Mouse (Mus musculus) limb, embryonic 14.5 days (tissue): ENCODE results near the gene Clmn. TPM values are rescaled to one million over a fixed set of nuclear protein-coding genes. Genes with fewer than 3 reads are reported as not detected.
"Not testable (repeated sequence)": the region's sequence is repeated elsewhere in the genome, so short reads cannot be mapped to it uniquely, and the experiment has no call there.

Experiments used
- ATAC-seq: fragments of 200-750 bp; cut with Nextera tagmentation; 2 replicates; pipeline ENCODE4 v1.8.0; 2017; ENCODE audit warnings: low read depth, moderate number of reproducible peaks, moderate TSS enrichment; ENCODE audit not compliant: low FRiP score
- DNase-seq: peaks from one replicate; pipeline ENCODE4 v3.0.0-alpha.2; 2015; ENCODE audit warnings: low spot score
- H3K27ac ChIP-seq: fragments of 300-500 bp; sonication (generic); replicated peaks from 2 replicates; pipeline ENCODE4 v1.5.1; 2014; ENCODE audit warnings: low read depth, mild to moderate bottlenecking, low read length, moderate library complexity, mixed read lengths
- H3K27me3 ChIP-seq: fragments of 300-500 bp; sonication (generic); 2 replicates; pipeline ENCODE4 v1.6.1; 2014; ENCODE audit warnings: low read length, mixed read lengths; ENCODE audit not compliant: control insufficient read depth, insufficient read depth
- H3K36me3 ChIP-seq: fragments of 300-500 bp; sonication (generic); 2 replicates; pipeline ENCODE4 v1.6.1; 2014; ENCODE audit warnings: mild to moderate bottlenecking, low read length, moderate library complexity, mixed read lengths; ENCODE audit not compliant: control insufficient read depth, insufficient read depth
- H3K4me1 ChIP-seq: fragments of 300-500 bp; sonication (generic); 2 replicates; pipeline ENCODE4 v1.6.1; 2014; ENCODE audit warnings: antibody characterized with exemption, low read length, mixed read lengths; ENCODE audit not compliant: control insufficient read depth, insufficient read depth
- H3K4me2 ChIP-seq: fragments of 300-500 bp; sonication (generic); replicated peaks from 2 replicates; pipeline ENCODE4 v1.6.1; 2014; ENCODE audit warnings: low read depth, mild to moderate bottlenecking, low read length, moderate library complexity; ENCODE audit not compliant: severe bottlenecking
- H3K4me3 ChIP-seq: fragments of 300-500 bp; sonication (generic); replicated peaks from 2 replicates; pipeline ENCODE4 v1.5.1; 2014; ENCODE audit warnings: low read length
- H3K9ac ChIP-seq: fragments of 300-500 bp; sonication (generic); 2 replicates; pipeline ENCODE4 v1.6.1; 2014; ENCODE audit warnings: mild to moderate bottlenecking, low read depth, low read length, moderate library complexity; ENCODE audit not compliant: severe bottlenecking
- H3K9me3 ChIP-seq: fragments of 300-500 bp; sonication (generic); 2 replicates; pipeline ENCODE4 v1.6.1; 2016; ENCODE audit warnings: low read length; ENCODE audit not compliant: control insufficient read depth
- POLR2A ChIP-seq: fragments of 200-500 bp; IDR thresholded peaks from 2 replicates; pipeline ENCODE4 v1.8.0; 2012; ENCODE audit warnings: inconsistent platforms, mild to moderate bottlenecking, moderate library complexity, borderline replicate concordance; ENCODE audit not compliant: insufficient read depth, insufficient read length; ENCODE audit errors: extremely low read depth
- WGBS: fragments of 180-500 bp; shearing (Covaris S2); extraction: QIAGEN DNeasy Blood & Tissue Kit; methylation state at CpG from one replicate; pipeline ENCODE4 v1.1.7; 2014; 5-methylcytosine and 5-hydroxymethylcytosine counted together
- polyA plus RNA-seq, 2 experiments: library from polyadenylated mRNA; depleted of rRNA in 1 of 2; stranded (reverse) in 1 of 2; unstranded in 1 of 2; fragments of >200 nt; fragmentation: Nextera tagmentation in 1 of 2; extraction: Ambion mirVana in 1 of 2; gene quantifications; 2 replicates each; pipeline versions ENCODE4 v1.2.1 to v1.2.3; 2012 to 2014

Clmn gene
- polyA plus RNA-seq, 2 experiments = 2.9 to 8.1 TPM

DNA sequence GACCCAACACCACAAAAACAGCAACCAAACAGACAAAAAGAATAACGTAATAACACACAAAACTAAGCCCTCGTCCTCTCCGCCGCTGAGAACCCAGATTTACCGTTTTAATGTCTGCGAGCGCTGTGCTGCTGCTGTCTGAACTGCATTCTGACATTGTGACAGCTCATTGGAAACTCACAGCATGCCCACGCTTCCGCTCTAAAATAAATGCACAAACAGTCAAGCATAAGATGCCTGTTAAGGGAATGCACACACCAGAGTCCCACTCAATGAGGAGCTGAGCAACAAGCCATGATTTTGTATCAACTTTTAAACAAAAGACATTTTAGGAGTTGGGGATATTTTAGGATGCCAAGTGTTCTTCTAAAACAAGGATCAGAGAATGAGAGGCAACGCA lies 127.2 kb downstream of the Clmn start:
- Histone ChIP-seq H3K36me3 (peaks cover 16% of the 10 kb centered on the region; the same call in 1 of the 2 replicates), H3K9me3 (no peaks in the 10 kb centered on the region), H3K4me3 (no peak overlapping the region), H3K27ac (no peak overlapping the region), H3K4me1 (peaks cover 25% of the 10 kb centered on the region), H3K4me2 (no peak overlapping the region), H3K27me3 (no peaks in the 10 kb centered on the region), H3K9ac (no peak overlapping the region)
- DNase-seq (no peak), ATAC-seq (no peak)
- WGBS = 87% methylated on average over 10 of the region's 10 CpGs
- no peak for TF ChIP-seq POLR2A

DNA sequence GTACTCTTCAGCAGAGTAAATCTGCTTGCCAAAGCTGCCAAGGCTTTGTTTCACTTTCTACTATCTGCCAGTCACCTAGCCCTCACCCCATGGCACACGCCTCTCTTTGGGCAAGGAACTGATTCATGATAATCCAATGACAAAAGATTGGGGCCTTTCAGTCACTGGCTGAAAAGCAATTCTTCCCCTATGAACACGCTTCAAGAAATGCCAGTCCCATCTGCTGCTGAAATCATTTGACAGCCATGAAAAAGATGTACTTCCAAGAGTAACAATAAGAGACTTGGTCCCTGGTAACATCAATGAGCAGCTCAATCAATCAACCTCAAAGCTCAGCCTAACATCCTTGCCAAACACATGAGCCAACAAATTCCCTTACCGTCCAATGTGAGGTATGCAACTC lies 128.9 kb downstream of the Clmn start:
- no peak for DNase-seq
- Histone ChIP-seq H3K4me3 (no peak overlapping the region), H3K27ac (no peak overlapping the region), H3K4me2 (no peak overlapping the region), H3K9ac (no peak overlapping the region), H3K9me3 (no peaks in the 10 kb centered on the region), H3K27me3 (no peaks in the 10 kb centered on the region), H3K36me3 (peaks cover 30% of the 10 kb centered on the region), H3K4me1 (peaks cover 13% of the 10 kb centered on the region)
- WGBS = 48% methylated on average over 3 of the region's 3 CpGs
- ATAC-seq = no peak
- TF ChIP-seq POLR2A = no peak

DNA sequence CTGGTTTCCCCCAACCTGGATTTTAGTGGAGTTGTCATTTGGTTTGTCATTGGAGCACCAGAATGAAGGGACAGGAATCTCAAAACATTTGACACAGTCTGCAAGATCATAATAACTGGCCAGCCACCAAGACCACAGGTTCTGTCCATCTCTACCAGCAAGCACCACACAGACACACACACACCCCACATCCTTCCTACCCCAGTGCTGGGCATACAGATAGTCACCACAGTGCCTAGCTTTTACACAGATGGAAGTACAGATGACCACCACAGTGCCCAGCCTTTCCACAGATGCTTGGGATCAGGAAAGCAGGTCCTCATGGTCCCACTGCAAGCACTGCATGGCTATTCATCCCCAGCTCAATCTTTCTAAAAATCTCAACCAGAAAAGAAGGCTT lies 131.7 kb downstream of the Clmn start:
- Histone ChIP-seq H3K9ac (no peak overlapping the region), H3K4me1 (peaks cover 2% of the 10 kb centered on the region), H3K4me2 (no peak overlapping the region), H3K9me3 (no peaks in the 10 kb centered on the region), H3K27ac (no peak overlapping the region), H3K36me3 (peaks cover 56% of the 10 kb centered on the region), H3K27me3 (no peaks in the 10 kb centered on the region), H3K4me3 (no peak overlapping the region)
- TF ChIP-seq POLR2A = no peak
- no peak for ATAC-seq
- no peak for DNase-seq

DNA sequence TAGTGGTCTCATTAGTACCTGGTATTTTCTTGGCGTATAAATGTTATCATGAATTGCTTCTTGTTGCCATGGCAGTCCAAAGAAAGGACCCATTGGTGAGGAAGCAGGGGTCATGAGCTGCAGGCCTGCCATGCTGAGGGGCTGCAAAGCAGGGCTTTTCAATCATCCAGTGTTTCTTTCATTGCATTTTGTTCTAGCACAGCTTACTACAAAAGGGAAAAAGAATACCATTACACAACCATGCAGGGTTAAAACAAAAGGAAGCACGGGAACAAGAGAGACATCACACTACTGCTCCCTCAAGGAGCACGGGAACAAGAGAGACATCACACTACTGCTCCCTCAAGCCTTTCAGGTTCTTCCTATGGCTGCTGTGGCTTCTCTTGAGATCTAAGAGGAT lies 133.1 kb downstream of the Clmn start:
- 77% methylated on average over 3 of the region's 3 CpGs for WGBS
- no peak for TF ChIP-seq POLR2A
- Histone ChIP-seq H3K27me3 (no peaks in the 10 kb centered on the region), H3K27ac (no peak overlapping the region), H3K4me2 (no peak overlapping the region), H3K4me3 (no peak overlapping the region), H3K9me3 (no peaks in the 10 kb centered on the region), H3K36me3 (peaks cover 62% of the 10 kb centered on the region), H3K9ac (no peak overlapping the region), H3K4me1 (peaks cover 2% of the 10 kb centered on the region)
- DNase-seq = no peak
- ATAC-seq = no peak

- H3K27me3 ChIP-seq, H3K9ac ChIP-seq, H3K4me1 ChIP-seq, ATAC-seq, H3K27ac ChIP-seq, H3K4me2 ChIP-seq, H3K9me3 ChIP-seq, DNase-seq, H3K4me3 ChIP-seq: not testable (repeated sequence)
- WGBS = 81% methylated on average over 2 of the region's 2 CpGs
- peaks cover 82% of the 10 kb centered on the region for H3K36me3 ChIP-seq
These were observed 138.4 kb downstream of the Clmn start for GRCm38 (mm10) chr12:104726436-104726835.

DNA sequence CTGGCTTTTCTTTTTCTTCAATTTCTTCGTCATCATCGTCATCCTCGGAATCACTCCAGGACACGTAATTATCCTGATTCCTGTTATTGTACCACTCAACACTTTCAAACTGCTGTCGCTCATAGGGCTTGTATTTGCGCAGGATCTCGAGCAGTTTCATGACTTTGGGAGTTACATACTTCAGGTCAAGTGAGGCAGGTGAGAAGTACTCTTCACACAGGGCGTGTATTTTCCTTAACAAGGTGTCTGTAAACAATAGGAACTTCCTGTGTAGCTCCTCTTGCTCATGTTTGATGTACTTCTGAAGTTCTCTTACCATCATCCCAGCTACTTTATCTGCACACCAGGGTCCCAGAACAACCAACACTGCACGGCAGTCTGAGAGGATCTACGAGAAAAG lies 142.8 kb downstream of the Clmn start:
- no peak overlapping the region for H3K4me3 ChIP-seq
- DNase-seq (no peak), ATAC-seq (no peak)
- no peak for TF ChIP-seq POLR2A
- H3K27ac ChIP-seq = no peak overlapping the region
- H3K9me3 ChIP-seq = no peaks in the 10 kb centered on the region
- no peaks in the 10 kb centered on the region for H3K27me3 ChIP-seq
- no peak overlapping the region for H3K4me2 ChIP-seq
- peaks cover 69% of the 10 kb centered on the region for H3K36me3 ChIP-seq
- H3K4me1 ChIP-seq = no peaks in the 10 kb centered on the region
- no peak overlapping the region for H3K9ac ChIP-seq
- 90% methylated on average over 10 of the region's 10 CpGs for WGBS
